Mouse (Mus musculus) cerebellum, adult 2 months (tissue): ENCODE results near the gene Megf6. TPM values are rescaled to one million over a fixed set of nuclear protein-coding genes. Genes with fewer than 3 reads are reported as not detected.

Source experiments
- DNase-seq, 2 experiments: peaks; one replicate each; pipeline ENCODE4 v3.0.0; 2021
- H3K27ac ChIP-seq: fragments of 200-500 bp; 2 replicates; pipeline ENCODE4 v1.5.1; 2012; ENCODE audit warnings: low read length, control low read depth, inconsistent platforms; ENCODE audit not compliant: insufficient read depth
- H3K27me3 ChIP-seq: fragments of 200-500 bp; 2 replicates; pipeline ENCODE4 v1.6.1; 2012; ENCODE audit warnings: inconsistent platforms, mild to moderate bottlenecking, low read length, moderate library complexity; ENCODE audit not compliant: control insufficient read depth, insufficient read depth
- H3K4me1 ChIP-seq: fragments of 200-500 bp; 2 replicates; pipeline ENCODE4 v1.6.1; 2011; ENCODE audit warnings: low read length; ENCODE audit not compliant: control insufficient read depth, insufficient read depth
- H3K4me3 ChIP-seq: fragments of 200-500 bp; replicated peaks from 2 replicates; pipeline ENCODE3; 2011; ENCODE audit warnings: mild to moderate bottlenecking, low read depth, low read length, control low read depth; ENCODE audit not compliant: insufficient read depth
- CTCF ChIP-seq: fragments of 200-500 bp; IDR thresholded peaks from 2 replicates; pipeline ENCODE4 v1.5.1; 2011; ENCODE audit warnings: low read depth, mild to moderate bottlenecking, control low read depth, low read length, moderate library complexity, borderline replicate concordance; ENCODE audit not compliant: insufficient read depth
- POLR2A ChIP-seq: fragments of 200-500 bp; IDR thresholded peaks from 2 replicates; pipeline ENCODE4 v1.6.1; 2011; ENCODE audit warnings: low read length, control low read depth, borderline replicate concordance; ENCODE audit not compliant: insufficient read depth
- WGBS: fragments of 180-500 bp; shearing (Covaris S2); methylation state at CpG from one replicate; pipeline ENCODE4 v1.1.7; 2018; 5-methylcytosine and 5-hydroxymethylcytosine counted together
- polyA plus RNA-seq: library from polyadenylated mRNA; depleted of rRNA; stranded (reverse); fragments of >200 nt; gene quantifications from 2 replicates; pipeline ENCODE4 v1.2.3, GENCODE M21; 2012

Gene Megf6
- polyA plus RNA-seq, 1 experiment, result 2.6 TPM

DNA sequence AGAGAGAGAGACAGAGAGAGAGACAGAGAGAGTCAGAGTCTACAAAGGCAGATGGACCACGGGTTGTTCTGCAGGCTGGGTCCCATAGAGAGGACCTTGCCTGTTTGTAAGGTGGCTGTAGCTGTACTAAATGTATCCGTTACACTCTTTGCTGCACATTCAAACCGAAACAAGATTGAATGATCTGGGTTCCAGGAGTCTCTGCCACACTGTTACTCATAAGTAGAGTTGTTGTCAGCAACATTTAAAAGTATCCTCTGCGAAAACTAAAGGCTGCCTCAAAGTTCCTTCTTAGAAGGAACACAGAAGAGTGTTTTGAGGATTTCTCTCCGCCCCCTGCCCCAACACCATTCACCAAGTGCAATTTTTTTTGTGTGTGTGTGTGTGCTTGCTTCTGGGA, 33.4 kb upstream of the Megf6 start:
- DNase-seq, result no peak
- H3K27ac ChIP-seq, result no peak overlapping the region
- H3K27me3 ChIP-seq, result no peaks in the 10 kb centered on the region; the same call in 1 of the 2 replicates
- TF ChIP-seq CTCF, result no peak
- no peak for TF ChIP-seq POLR2A
- 80% methylated on average over 5 of the region's 5 CpGs for WGBS
- H3K4me3 ChIP-seq, result no peak overlapping the region
- H3K4me1 ChIP-seq, result peaks cover 10% of the 10 kb centered on the region

GRCm38 (mm10) chr4:154139671-154140181, 30.8 kb upstream of the Megf6 start:
- under 1% methylated on average over 56 of the region's 59 CpGs for WGBS
- Histone ChIP-seq H3K27me3 (no peaks in the 10 kb centered on the region; the same call in 1 of the 2 replicates), H3K4me3 (peak overlapping the region; percentile 55)

DNA sequence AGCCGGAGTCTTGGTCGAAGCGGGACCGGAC, 30.5 kb upstream of the Megf6 start, which contains the start of gene Trp73:
TSS of gene Trp73 (minus strand) at position 27 of the 31 bp plus-strand sequence.
- H3K27ac ChIP-seq, result no peak within 1 kb of the TSS
- peaks cover 15% of the 10 kb centered on the region for H3K4me1 ChIP-seq
- no peaks in the 10 kb centered on the region; the same call in 1 of the 2 replicates for H3K27me3 ChIP-seq
- peak within 1 kb of the TSS; percentile 55 for H3K4me3 ChIP-seq
- TF ChIP-seq CTCF (no peak), POLR2A (no peak)
- WGBS, result 0% methylated on average over 3 of the region's 4 CpGs
- DNase-seq, result no peak

More at GRCm38 (mm10) chr4:154139671-154140181, 30.8 kb upstream of the Megf6 start:
- peak; percentile 49 to 59 for DNase-seq
- Histone ChIP-seq H3K4me1 (peaks cover 14% of the 10 kb centered on the region), H3K27ac (no peak overlapping the region)
- no peak for TF ChIP-seq POLR2A

- H3K27ac ChIP-seq, result no peak overlapping the region
- peak; percentile 21 to 52 for DNase-seq
- 6% methylated on average over 40 of the region's 46 CpGs for WGBS
- H3K27me3 ChIP-seq, result no peaks in the 10 kb centered on the region; the same call in 1 of the 2 replicates
- TF ChIP-seq POLR2A, result no peak
- peaks cover 19% of the 10 kb centered on the region for H3K4me1 ChIP-seq
- peak overlapping the region; percentile 55 for H3K4me3 ChIP-seq
Observed at GRCm38 (mm10) chr4:154140213-154141008, 30.1 kb upstream of the Megf6 start.

- Histone ChIP-seq H3K27ac (no peak overlapping the region), H3K27me3 (no peaks in the 10 kb centered on the region; the same call in 1 of the 2 replicates), H3K4me3 (peak overlapping the region; percentile 55), H3K4me1 (peaks cover 22% of the 10 kb centered on the region)
- TF ChIP-seq POLR2A (no peak), CTCF (no peak)
- DNase-seq, result peak; percentile 25 to 47
- 4% methylated on average over 42 of the region's 42 CpGs for WGBS
Observed at GRCm38 (mm10) chr4:154141009-154141867, 29.3 kb upstream of the Megf6 start.

DNA sequence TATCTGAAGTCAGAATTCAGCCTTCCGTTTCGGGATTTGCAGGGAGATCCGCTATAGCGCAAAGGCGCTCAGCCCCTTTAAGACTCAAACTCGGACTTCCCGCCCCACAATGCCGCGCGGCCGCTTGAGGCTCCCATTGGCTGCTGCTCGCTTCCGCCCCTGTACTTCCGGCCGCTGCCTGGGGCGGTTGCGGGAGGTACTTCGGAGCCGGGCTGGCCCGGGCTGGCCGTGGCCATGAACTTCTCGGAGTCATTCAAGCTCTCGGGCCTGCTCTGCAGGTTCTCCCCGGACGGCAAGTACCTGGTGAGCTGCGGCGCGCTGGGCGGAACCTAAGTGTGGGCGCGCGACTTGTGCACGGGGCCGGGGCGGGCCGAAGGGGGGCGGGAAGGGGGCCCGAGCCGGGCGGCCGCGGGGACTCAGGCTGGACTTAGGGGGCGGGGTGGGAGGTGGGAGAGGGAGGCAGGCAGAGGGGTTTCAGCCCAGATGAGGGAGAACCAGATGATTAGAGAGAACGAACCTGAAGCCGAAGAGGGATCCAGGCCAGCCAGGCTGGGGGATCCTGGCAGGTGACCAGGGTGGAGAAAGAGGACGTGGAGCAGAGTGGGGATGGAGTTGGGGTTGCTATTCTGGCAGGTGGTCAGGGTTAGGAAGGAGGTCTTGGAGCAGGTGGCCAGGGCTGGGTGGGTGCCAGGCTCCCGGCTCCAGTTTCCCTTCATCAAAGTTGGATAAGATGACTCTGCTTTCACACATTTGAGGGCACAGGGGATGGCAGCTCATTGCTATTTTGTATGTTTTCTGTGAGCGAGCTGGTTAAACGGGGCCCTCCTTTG, 28.1 kb upstream of the Megf6 start, which contains the start of gene Wrap73:
TSS of gene Wrap73 (plus strand) at position 162 of the 830 bp plus-strand sequence.
- H3K4me1 ChIP-seq, result peaks cover 33% of the 10 kb centered on the region
- under 1% methylated on average over 48 of the region's 49 CpGs for WGBS
- TF ChIP-seq POLR2A, result peak; percentile 73; the same call in 1 of the 2 replicates
- no peak for TF ChIP-seq CTCF
- no peaks in the 10 kb centered on the region; the same call in 1 of the 2 replicates for H3K27me3 ChIP-seq
- DNase-seq, result peak; percentile 91 to 93
- no peak within 1 kb of the TSS for H3K27ac ChIP-seq
- H3K4me3 ChIP-seq, result peak within 1 kb of the TSS; percentile 64

DNA sequence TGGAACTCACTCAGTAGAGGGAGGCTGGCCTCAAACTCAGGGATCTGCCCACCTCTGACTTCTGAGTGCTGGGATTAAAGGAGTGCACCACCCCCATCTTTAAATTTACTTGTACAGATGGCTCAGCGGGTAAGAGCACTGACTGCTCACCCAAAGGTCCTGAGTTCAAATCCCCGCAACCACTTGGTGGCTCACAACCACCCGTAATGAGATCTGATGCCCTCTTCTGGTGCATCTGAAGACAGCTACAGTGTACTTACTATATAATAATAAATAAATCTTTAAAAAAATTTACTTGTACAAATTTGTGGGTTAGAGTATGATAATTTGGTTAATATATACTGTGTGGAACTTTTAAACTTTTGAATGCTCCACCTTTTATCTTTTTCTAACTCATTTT, 25.8 kb upstream of the Megf6 start:
- DNase-seq, result no peak
- no peak overlapping the region for H3K4me3 ChIP-seq
- WGBS, result 84% methylated on average over 3 of the region's 3 CpGs
- H3K27ac ChIP-seq, result no peak overlapping the region
- TF ChIP-seq CTCF (no peak), POLR2A (no peak)
- peaks cover 44% of the 10 kb centered on the region for H3K4me1 ChIP-seq
- H3K27me3 ChIP-seq, result no peaks in the 10 kb centered on the region; the same call in 1 of the 2 replicates
